Mouse (Mus musculus): ENCODE data around the gene Prss42. TPM values are rescaled to one million over a fixed set of nuclear protein-coding genes. Genes with fewer than 3 reads are reported as not detected.
A peak's percentile ranks its signal among the peaks of the same experiment; 100 is the strongest.

The Prss42 gene
- polyA plus RNA-seq (2012; rRNA removed), result not detected in 2 replicates

- no peak within 1 kb of the TSS for H3K27ac ChIP-seq (ENCODE audit: insufficient read depth, low read length)
- H3K4me3 ChIP-seq (ENCODE audit: insufficient read depth, low read length), result no peak within 1 kb of the TSS
- no peaks in the 10 kb centered on the region for H3K4me1 ChIP-seq (ENCODE audit: control insufficient read depth, insufficient read depth, low read length)
- TF ChIP-seq CTCF (IDR thresholded peaks at IDR 0.05; ENCODE audit: extremely low read depth, insufficient read depth, low read length), result no peak
- no peak for TF ChIP-seq POLR2A (IDR thresholded peaks at IDR 0.05; ENCODE audit: extremely low read depth, insufficient read depth, low read length)
These were observed at the start of gene Prss42 for GRCm38 (mm10) chr9:110797866-110798265. Prss42 (plus strand) TSS chr9:110798166.

- no peak for TF ChIP-seq CTCF (IDR thresholded peaks at IDR 0.05; ENCODE audit: extremely low read depth, insufficient read depth, low read length)
- TF ChIP-seq POLR2A (IDR thresholded peaks at IDR 0.05; ENCODE audit: extremely low read depth, insufficient read depth, low read length), result no peak
- H3K4me1 ChIP-seq (ENCODE audit: control insufficient read depth, insufficient read depth, low read length), result no peaks in the 10 kb centered on the region
- H3K27ac ChIP-seq (ENCODE audit: insufficient read depth, low read length), result no peak overlapping the region
- H3K4me3 ChIP-seq (ENCODE audit: insufficient read depth, low read length), result no peak overlapping the region
These were observed 49.5 kb upstream of the Prss42 start for GRCm38 (mm10) chr9:110748451-110748850.

GRCm38 (mm10) chr9:110750404-110751187, 47.4 kb upstream of the Prss42 start:
- no peak for TF ChIP-seq CTCF (IDR thresholded peaks at IDR 0.05; ENCODE audit: extremely low read depth, insufficient read depth, low read length)
- no peak for TF ChIP-seq POLR2A (IDR thresholded peaks at IDR 0.05; ENCODE audit: extremely low read depth, insufficient read depth, low read length)
- Histone ChIP-seq H3K4me3 (ENCODE audit: insufficient read depth, low read length) (no peak overlapping the region), H3K4me1 (ENCODE audit: control insufficient read depth, insufficient read depth, low read length) (no peaks in the 10 kb centered on the region), H3K27ac (ENCODE audit: insufficient read depth, low read length) (no peak overlapping the region)

- no peak overlapping the region for H3K27ac ChIP-seq (ENCODE audit: insufficient read depth, low read length)
- no peak overlapping the region for H3K4me3 ChIP-seq (ENCODE audit: insufficient read depth, low read length)
- H3K4me1 ChIP-seq (ENCODE audit: control insufficient read depth, insufficient read depth, low read length), result no peaks in the 10 kb centered on the region
- TF ChIP-seq CTCF (IDR thresholded peaks at IDR 0.05; ENCODE audit: extremely low read depth, insufficient read depth, low read length), result no peak
These were observed 46.6 kb upstream of the Prss42 start for GRCm38 (mm10) chr9:110751412-110751811.

- TF ChIP-seq POLR2A (IDR thresholded peaks at IDR 0.05; ENCODE audit: extremely low read depth, insufficient read depth, low read length) (no peak), CTCF (IDR thresholded peaks at IDR 0.05; ENCODE audit: extremely low read depth, insufficient read depth, low read length) (no peak)
- no peak overlapping the region for H3K27ac ChIP-seq (ENCODE audit: insufficient read depth, low read length)
- no peak overlapping the region for H3K4me3 ChIP-seq (ENCODE audit: insufficient read depth, low read length)
- H3K4me1 ChIP-seq (ENCODE audit: control insufficient read depth, insufficient read depth, low read length), result no peaks in the 10 kb centered on the region
These were observed 45.0 kb upstream of the Prss42 start for GRCm38 (mm10) chr9:110752917-110753435.

- no peak for TF ChIP-seq CTCF (IDR thresholded peaks at IDR 0.05; ENCODE audit: extremely low read depth, insufficient read depth, low read length)
- no peak for TF ChIP-seq POLR2A (IDR thresholded peaks at IDR 0.05; ENCODE audit: extremely low read depth, insufficient read depth, low read length)
- Histone ChIP-seq H3K4me3 (ENCODE audit: insufficient read depth, low read length) (no peak overlapping the region), H3K27ac (ENCODE audit: insufficient read depth, low read length) (no peak overlapping the region), H3K4me1 (ENCODE audit: control insufficient read depth, insufficient read depth, low read length) (no peaks in the 10 kb centered on the region)
These were observed 44.2 kb upstream of the Prss42 start for GRCm38 (mm10) chr9:110753773-110754172.

- Histone ChIP-seq H3K4me1 (ENCODE audit: control insufficient read depth, insufficient read depth, low read length) (no peaks in the 10 kb centered on the region), H3K4me3 (ENCODE audit: insufficient read depth, low read length) (no peak overlapping the region), H3K27ac (ENCODE audit: insufficient read depth, low read length) (no peak overlapping the region)
- no peak for TF ChIP-seq POLR2A (IDR thresholded peaks at IDR 0.05; ENCODE audit: extremely low read depth, insufficient read depth, low read length)
- TF ChIP-seq CTCF (IDR thresholded peaks at IDR 0.05; ENCODE audit: extremely low read depth, insufficient read depth, low read length), result no peak
These were observed 40.1 kb upstream of the Prss42 start for GRCm38 (mm10) chr9:110757816-110758215.

- Histone ChIP-seq H3K4me1 (ENCODE audit: control insufficient read depth, insufficient read depth, low read length) (no peaks in the 10 kb centered on the region), H3K27ac (ENCODE audit: insufficient read depth, low read length) (no peak overlapping the region), H3K4me3 (ENCODE audit: insufficient read depth, low read length) (no peak overlapping the region)
- no peak for TF ChIP-seq POLR2A (IDR thresholded peaks at IDR 0.05; ENCODE audit: extremely low read depth, insufficient read depth, low read length)
- TF ChIP-seq CTCF (IDR thresholded peaks at IDR 0.05; ENCODE audit: extremely low read depth, insufficient read depth, low read length), result no peak
These were observed 39.4 kb upstream of the Prss42 start for GRCm38 (mm10) chr9:110758605-110759004.

- H3K27ac ChIP-seq (ENCODE audit: insufficient read depth, low read length), result no peak overlapping the region
These were observed 38.7 kb upstream of the Prss42 start for GRCm38 (mm10) chr9:110759265-110759664.

GRCm38 (mm10) chr9:110760886-110761285, 37.1 kb upstream of the Prss42 start:
- H3K4me1 ChIP-seq (ENCODE audit: control insufficient read depth, insufficient read depth, low read length), result no peaks in the 10 kb centered on the region
- no peak overlapping the region for H3K27ac ChIP-seq (ENCODE audit: insufficient read depth, low read length)
- no peak for TF ChIP-seq CTCF (IDR thresholded peaks at IDR 0.05; ENCODE audit: extremely low read depth, insufficient read depth, low read length)
- no peak for TF ChIP-seq POLR2A (IDR thresholded peaks at IDR 0.05; ENCODE audit: extremely low read depth, insufficient read depth, low read length)
- no peak overlapping the region for H3K4me3 ChIP-seq (ENCODE audit: insufficient read depth, low read length)

More at GRCm38 (mm10) chr9:110759265-110759664, 38.7 kb upstream of the Prss42 start:
- Histone ChIP-seq H3K4me1 (ENCODE audit: control insufficient read depth, insufficient read depth, low read length) (no peaks in the 10 kb centered on the region), H3K4me3 (ENCODE audit: insufficient read depth, low read length) (no peak overlapping the region)
- TF ChIP-seq CTCF (IDR thresholded peaks at IDR 0.05; ENCODE audit: extremely low read depth, insufficient read depth, low read length) (peak; percentile 50), POLR2A (IDR thresholded peaks at IDR 0.05; ENCODE audit: extremely low read depth, insufficient read depth, low read length) (no peak)

Measured in cortical plate, adult 2 months (tissue).